Mouse (Mus musculus) liver, embryonic 14.5 days (tissue): ENCODE results near the gene Ccna1.

Experiments used
- CTCF ChIP-seq: IDR thresholded peaks from 2 replicates; pipeline ENCODE4 v1.5.1; 2016; ENCODE audit warnings: antibody characterized with exemption, low read depth, control low read depth
- EP300 ChIP-seq: IDR thresholded peaks from 2 replicates; pipeline ENCODE4 v1.6.1; 2016; ENCODE audit warnings: antibody characterized with exemption, low read depth

DNA sequence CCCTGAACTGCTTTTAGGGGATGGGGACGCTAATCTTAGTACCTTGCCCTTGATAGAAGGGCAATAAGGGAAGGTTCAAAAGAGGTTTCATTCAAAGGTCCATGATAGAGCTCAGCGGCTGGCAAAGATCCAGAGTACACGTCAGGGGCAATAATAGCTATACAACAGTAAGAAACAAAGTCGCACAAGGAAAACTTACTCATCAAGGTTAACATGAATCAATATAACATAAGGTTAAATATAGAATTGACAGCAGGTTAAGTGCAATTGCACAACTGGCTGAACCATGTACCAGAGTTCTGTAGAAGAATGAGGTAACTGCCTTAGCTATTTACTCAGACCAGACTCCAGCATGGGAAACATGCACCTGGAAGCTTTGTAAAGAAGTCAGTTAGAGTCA, 34.0 kb upstream of the Ccna1 start:
- TF ChIP-seq CTCF = no peak
- TF ChIP-seq EP300 = no peak
